Mouse (Mus musculus) C2C12 (cell line): ENCODE results near the gene Kcnd1. TPM values are rescaled to one million over a fixed set of nuclear protein-coding genes. Genes with fewer than 3 reads are reported as not detected.

ENCODE experiments used
- H3K27me3 ChIP-seq: one replicate; pipeline ENCODE4 v1.6.1; 2011; ENCODE audit not compliant: control insufficient read depth, insufficient read depth, insufficient read length
- H3K36me3 ChIP-seq: one replicate; pipeline ENCODE4 v1.6.1; 2011; ENCODE audit not compliant: control insufficient read depth, insufficient read depth
- H3K4me3 ChIP-seq: one replicate; pipeline ENCODE4 v1.5.1; 2011; ENCODE audit warnings: mild to moderate bottlenecking, control low read depth; ENCODE audit not compliant: poor library complexity, insufficient read depth, severe bottlenecking
- H3K79me2 ChIP-seq: one replicate; pipeline ENCODE4 v1.6.1; 2011; ENCODE audit not compliant: control insufficient read depth, insufficient read depth
- H3K79me3 ChIP-seq: one replicate; pipeline ENCODE4 v1.6.1; 2011; ENCODE audit warnings: low read depth, control low read depth
- H3ac ChIP-seq: one replicate; pipeline ENCODE3; 2011; ENCODE audit warnings: low read depth; ENCODE audit not compliant: control insufficient read depth, insufficient read length
- CEBPB ChIP-seq: IDR thresholded peaks from one replicate; pipeline ENCODE4 v1.6.1; 2011; ENCODE audit warnings: low read depth, mild to moderate bottlenecking, control low read depth, moderate library complexity
- CTCF ChIP-seq: IDR thresholded peaks from one replicate; pipeline ENCODE4 v1.5.1; 2011; ENCODE audit not compliant: control insufficient read depth, insufficient read depth, insufficient read length
- FOSL1 ChIP-seq: IDR thresholded peaks from one replicate; pipeline ENCODE4 v1.8.0; 2011; ENCODE audit warnings: mild to moderate bottlenecking, low read length; ENCODE audit not compliant: poor library complexity, insufficient read depth, severe bottlenecking
- MAX ChIP-seq: IDR thresholded peaks from one replicate; pipeline ENCODE4 v1.6.1; 2011; ENCODE audit warnings: mild to moderate bottlenecking, control low read depth
- MYOD1 ChIP-seq: IDR thresholded peaks from one replicate; pipeline ENCODE4 v1.6.1; 2011; ENCODE audit warnings: low read depth; ENCODE audit not compliant: control insufficient read depth, insufficient read length
- MYOG ChIP-seq: IDR thresholded peaks from one replicate; pipeline ENCODE4 v1.6.1; 2011; ENCODE audit not compliant: control insufficient read depth, insufficient read length; ENCODE audit errors: extremely low read depth
- USF1 ChIP-seq: IDR thresholded peaks from one replicate; pipeline ENCODE4 v1.6.1; 2011; ENCODE audit warnings: low read depth, mild to moderate bottlenecking, control low read depth, moderate library complexity
- polyA plus RNA-seq: library from polyadenylated mRNA; unstranded; fragments of >200 nt; fragmentation: generic; extraction: Trizol; gene quantifications from one replicate; pipeline ENCODE4 v1.2.1, GENCODE M21; 2012; ENCODE audit warnings: missing spikeins

Gene Kcnd1
- polyA plus RNA-seq, 1 experiment = 0.11 TPM

DNA sequence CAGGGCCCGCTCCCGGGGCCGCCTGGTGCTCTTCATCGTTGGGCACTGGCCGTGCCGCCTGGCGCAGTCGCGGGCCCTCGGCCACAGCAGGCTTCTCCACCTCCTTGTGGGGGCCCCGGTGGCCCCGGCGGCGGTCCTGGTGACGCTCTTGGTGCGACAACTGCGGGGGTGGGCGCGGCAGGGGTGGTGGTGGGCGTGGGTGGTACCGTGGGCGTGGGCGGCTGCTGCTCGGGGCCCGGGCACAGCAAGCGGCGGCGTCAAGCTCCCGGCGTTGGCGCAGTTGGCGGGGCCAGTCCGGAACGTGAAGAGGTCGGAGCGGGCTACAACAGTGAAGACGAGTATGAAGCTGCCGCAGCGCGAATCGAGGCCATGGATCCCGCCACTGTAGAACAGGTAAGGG is 20.2 kb downstream of the Kcnd1 start:
- Histone ChIP-seq H3K36me3 (peaks cover 3% of the 10 kb centered on the region), H3K79me3 (peaks cover 36% of the 10 kb centered on the region), H3ac (peak overlapping the region; percentile 90), H3K27me3 (no peaks in the 10 kb centered on the region), H3K4me3 (peak overlapping the region; percentile 56), H3K79me2 (peaks cover 54% of the 10 kb centered on the region)
- TF ChIP-seq FOSL1 = no peak
- TF ChIP-seq USF1 = no peak
- no peak for TF ChIP-seq MYOG
- no peak for TF ChIP-seq MYOD1
- TF ChIP-seq CEBPB = no peak
- TF ChIP-seq MAX = no peak

DNA sequence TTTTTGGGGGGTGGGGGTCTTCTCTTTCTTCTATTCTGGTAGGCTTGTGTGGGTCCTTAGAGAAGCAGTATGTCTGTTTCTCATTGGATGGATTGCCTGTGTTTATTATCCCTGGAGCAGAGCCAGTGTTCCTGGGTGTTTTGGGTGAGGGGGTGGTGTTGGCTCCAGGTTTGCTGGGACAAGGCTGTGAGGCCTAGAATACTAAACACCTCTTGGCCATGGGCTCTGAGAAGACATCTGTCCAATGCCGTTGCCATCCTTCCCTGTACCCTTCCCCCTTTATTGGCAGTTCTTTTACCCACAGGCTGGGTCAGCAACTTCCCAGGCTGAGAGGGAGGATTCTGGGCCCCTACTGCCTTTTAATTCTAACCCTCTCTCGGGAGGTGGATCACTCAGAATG is 25.8 kb downstream of the Kcnd1 start:
- H3K4me3 ChIP-seq = no peak overlapping the region
- peaks cover 44% of the 10 kb centered on the region for H3K79me3 ChIP-seq
- H3K27me3 ChIP-seq = no peaks in the 10 kb centered on the region
- peaks cover 7% of the 10 kb centered on the region for H3K36me3 ChIP-seq
- H3ac ChIP-seq = no peak overlapping the region
- peaks cover 55% of the 10 kb centered on the region for H3K79me2 ChIP-seq
- TF ChIP-seq MAX (no peak), MYOD1 (no peak), CEBPB (no peak), CTCF (no peak), USF1 (no peak), MYOG (no peak), FOSL1 (no peak)

DNA sequence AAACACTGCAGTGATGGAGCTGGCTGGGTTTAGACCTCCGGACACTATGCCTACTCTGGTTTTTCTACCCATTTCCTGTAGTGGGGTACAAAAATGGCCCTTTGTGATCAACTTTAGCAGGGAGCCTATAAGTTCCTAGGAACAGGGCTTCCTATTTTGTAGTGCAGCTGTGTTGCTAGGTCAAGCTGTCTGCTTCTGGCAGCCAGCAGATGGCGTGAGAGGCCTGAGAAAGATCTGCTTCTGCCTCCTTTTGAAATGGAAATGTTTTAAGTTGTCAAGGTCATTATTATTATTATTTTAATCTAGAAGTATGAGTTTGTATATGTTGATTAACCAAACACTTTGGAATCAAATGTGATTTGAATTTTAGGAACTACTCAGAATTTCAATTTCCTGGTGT is 32.5 kb downstream of the Kcnd1 start:
- H3ac ChIP-seq = no peak overlapping the region
- TF ChIP-seq USF1 = no peak
- peak; percentile 7 for TF ChIP-seq CTCF
- peaks cover 10% of the 10 kb centered on the region for H3K79me3 ChIP-seq
- no peaks in the 10 kb centered on the region for H3K27me3 ChIP-seq
- no peak overlapping the region for H3K4me3 ChIP-seq
- peaks cover 11% of the 10 kb centered on the region for H3K36me3 ChIP-seq
- no peaks in the 10 kb centered on the region for H3K79me2 ChIP-seq

DNA sequence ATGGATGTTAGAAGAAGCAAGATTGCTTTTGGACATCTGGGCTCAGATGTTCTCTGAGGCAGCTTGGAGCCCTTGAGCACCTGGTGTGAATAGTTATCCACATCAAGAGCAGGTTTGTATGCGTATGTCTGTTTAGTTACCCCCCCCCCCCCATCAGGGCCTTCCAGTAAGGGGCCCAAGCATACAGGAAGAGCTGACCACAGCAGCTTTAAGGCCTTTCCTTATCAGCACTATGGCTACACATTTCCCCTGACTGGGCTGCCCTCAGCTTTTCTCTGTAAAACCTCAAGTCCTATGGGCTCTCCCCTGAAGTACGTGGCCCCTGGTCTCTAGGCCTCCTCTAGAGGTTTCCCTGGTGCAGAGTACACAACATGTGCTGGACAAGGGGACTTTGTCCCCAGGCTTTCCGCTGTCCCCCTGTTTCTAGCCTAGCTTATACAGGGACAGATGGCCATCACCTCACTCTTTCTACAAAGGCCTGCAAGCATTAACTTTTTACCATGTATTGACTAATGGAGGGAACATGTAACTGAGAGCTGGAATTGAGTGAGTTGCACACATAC is 37.2 kb downstream of the Kcnd1 start:
- Histone ChIP-seq H3K79me3 (peaks cover 5% of the 10 kb centered on the region), H3K79me2 (peaks cover 14% of the 10 kb centered on the region), H3K27me3 (no peaks in the 10 kb centered on the region), H3K36me3 (peaks cover 3% of the 10 kb centered on the region), H3K4me3 (no peak overlapping the region), H3ac (no peak overlapping the region)
- TF ChIP-seq FOSL1 (no peak), MAX (no peak), CTCF (no peak), CEBPB (no peak), MYOG (no peak), USF1 (no peak), MYOD1 (no peak)

DNA sequence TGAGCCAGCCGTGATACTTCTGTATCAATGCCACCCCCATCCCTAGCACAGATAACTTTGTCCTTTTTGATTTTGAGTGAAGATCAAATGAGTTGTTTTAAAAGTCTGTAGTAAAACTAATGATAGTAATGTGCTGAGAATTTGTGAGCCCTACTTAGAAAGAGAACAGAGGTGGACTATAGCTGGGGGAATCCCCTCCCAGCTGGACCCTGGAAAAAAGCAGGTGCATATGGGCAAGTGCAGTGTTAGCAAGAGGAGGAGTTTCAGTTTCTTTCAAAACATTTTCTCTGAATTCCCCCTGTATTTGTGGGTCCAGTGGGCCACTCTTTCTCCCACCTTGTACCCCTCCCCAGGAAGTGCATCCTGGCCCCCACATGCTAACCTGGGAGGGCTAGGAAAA is 41.1 kb downstream of the Kcnd1 start:
- H3K27me3 ChIP-seq = no peaks in the 10 kb centered on the region
- H3K36me3 ChIP-seq = no peaks in the 10 kb centered on the region
- H3K79me2 ChIP-seq = peaks cover 22% of the 10 kb centered on the region
- H3K79me3 ChIP-seq = peaks cover 7% of the 10 kb centered on the region
- H3K4me3 ChIP-seq = no peak overlapping the region
- no peak for TF ChIP-seq USF1
- TF ChIP-seq MYOD1 = no peak
- no peak for TF ChIP-seq FOSL1
- no peak for TF ChIP-seq CTCF
- TF ChIP-seq MAX = no peak
- TF ChIP-seq MYOG = no peak
- TF ChIP-seq CEBPB = no peak
- no peak overlapping the region for H3ac ChIP-seq

DNA sequence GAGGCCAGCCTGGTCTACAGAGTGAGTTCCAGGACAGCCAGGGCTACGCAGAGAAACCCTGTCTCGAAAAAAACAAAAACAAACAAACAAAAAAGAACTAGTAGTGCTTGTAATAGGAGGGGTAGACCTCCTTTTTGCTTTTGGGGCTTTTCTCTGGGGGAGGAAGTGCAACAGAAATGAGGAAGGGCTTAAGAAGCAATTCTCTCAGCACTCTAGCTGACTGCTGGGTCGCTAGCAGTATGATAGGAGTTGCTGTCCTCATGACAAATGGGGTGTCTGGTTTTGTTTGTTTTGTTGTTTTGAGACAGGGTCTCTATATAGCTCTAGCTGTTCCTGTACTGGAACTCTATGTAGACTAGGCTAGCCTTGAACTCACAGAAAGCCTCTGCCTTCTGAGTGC is 42.5 kb downstream of the Kcnd1 start:
- Histone ChIP-seq H3K79me3 (peaks cover 4% of the 10 kb centered on the region), H3ac (no peak overlapping the region), H3K36me3 (no peaks in the 10 kb centered on the region), H3K4me3 (no peak overlapping the region), H3K27me3 (no peaks in the 10 kb centered on the region), H3K79me2 (peaks cover 22% of the 10 kb centered on the region)
- TF ChIP-seq CTCF (no peak), MYOD1 (no peak), CEBPB (no peak), MYOG (no peak), FOSL1 (no peak), MAX (no peak), USF1 (no peak)

DNA sequence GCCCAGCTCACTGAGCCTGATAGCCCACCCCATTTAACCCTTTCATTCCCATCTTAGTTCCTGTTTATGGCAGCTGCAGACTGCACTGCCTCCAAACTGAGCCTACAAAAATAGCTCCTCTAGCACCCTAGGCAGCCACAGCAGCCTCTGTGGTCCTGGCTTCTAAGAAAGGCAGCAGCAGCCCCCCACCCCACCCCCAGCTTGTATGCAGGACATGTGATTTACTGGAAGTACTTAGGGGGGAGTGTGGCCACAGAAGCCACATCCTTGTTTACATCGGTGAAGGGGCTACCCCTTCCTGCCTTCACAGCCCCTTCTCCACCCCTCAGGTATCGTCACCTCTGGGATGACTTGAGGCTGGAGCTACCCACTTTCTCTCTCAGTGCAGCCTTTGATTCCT is 43.3 kb downstream of the Kcnd1 start:
- Histone ChIP-seq H3K4me3 (no peak overlapping the region), H3K79me3 (peaks cover 4% of the 10 kb centered on the region), H3K27me3 (no peaks in the 10 kb centered on the region), H3ac (no peak overlapping the region), H3K79me2 (peaks cover 19% of the 10 kb centered on the region), H3K36me3 (no peaks in the 10 kb centered on the region)
- TF ChIP-seq MAX (no peak), CEBPB (no peak), MYOD1 (no peak), MYOG (no peak), USF1 (no peak), CTCF (no peak), FOSL1 (no peak)
